Comparison of ENCODE assay signal across 20 mouse cellular contexts in the genomic region with DNA sequence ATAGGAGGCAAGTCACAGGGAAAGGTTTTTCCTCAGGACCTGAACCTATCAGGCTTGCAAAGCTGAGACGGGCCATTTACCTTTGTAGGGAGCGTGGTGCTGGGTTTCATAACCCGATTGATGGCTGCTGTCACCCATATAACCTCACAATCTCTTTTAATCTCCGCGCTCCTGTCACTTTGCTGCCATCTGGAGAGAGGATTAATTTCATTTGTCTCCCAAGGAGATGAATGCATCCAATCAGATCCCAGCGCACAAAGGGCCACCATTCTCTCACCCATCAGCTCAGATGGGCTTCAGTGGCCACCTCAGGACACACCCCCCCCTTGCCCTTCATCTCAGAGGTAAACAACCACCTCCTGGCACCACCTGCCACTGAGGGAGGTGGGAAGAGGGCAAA.
A peak's percentile ranks its signal among the peaks of the same experiment; 100 is the strongest.
DNase-seq lines count a peak whose midpoint lies in the region; ATAC-seq and TF ChIP-seq lines count a peak whose summit lies in the region.
"Had no signal": no experiment of that assay in that cellular context is flagged by ENCODE, and none has a peak within 500 bp of the region (broad histone marks: within the 10 kb centered on the region; RNA-seq: fewer than 3 reads in every experiment).

No protein-coding gene starts in this region.

- no peaks in the 10 kb centered on the region for H3K9me3 ChIP-seq in forebrain, embryonic 10.5 days
- no peaks in the 10 kb centered on the region for H3K9me3 ChIP-seq in forebrain, embryonic 11.5 days (ENCODE audit: control insufficient read depth, low read length)
- H3K9me3 ChIP-seq in hindbrain, embryonic 13.5 days: no peaks in the 10 kb centered on the region
- H3K9me3 ChIP-seq in hindbrain, embryonic 16.5 days (ENCODE audit: control insufficient read depth, low read length): no peaks in the 10 kb centered on the region
- H3K9me3 ChIP-seq in limb, embryonic 10.5 days (replicated peaks): no peaks in the 10 kb centered on the region
- no peaks in the 10 kb centered on the region for H3K9me3 ChIP-seq in forebrain, embryonic 13.5 days (replicated peaks)
- H3K9me3 ChIP-seq: forebrain, embryonic 12.5 days had no signal

- H3K36me3 ChIP-seq in forebrain, embryonic 10.5 days (replicated peaks): no peaks in the 10 kb centered on the region
- H3K36me3 ChIP-seq in forebrain, embryonic 11.5 days (ENCODE audit: control insufficient read depth, insufficient read depth, low read length): no peaks in the 10 kb centered on the region
- no peaks in the 10 kb centered on the region for H3K36me3 ChIP-seq in hindbrain, embryonic 13.5 days
- no peaks in the 10 kb centered on the region for H3K36me3 ChIP-seq in hindbrain, embryonic 16.5 days (ENCODE audit: control insufficient read depth, insufficient read depth, low read length)
- H3K36me3 ChIP-seq in limb, embryonic 10.5 days: no peaks in the 10 kb centered on the region
- H3K36me3 ChIP-seq in forebrain, embryonic 13.5 days (ENCODE audit: poor library complexity, severe bottlenecking): no peaks in the 10 kb centered on the region
- H3K36me3 ChIP-seq: forebrain, embryonic 12.5 days had no signal

- no peak overlapping the region for H3K9ac ChIP-seq in forebrain, embryonic 11.5 days (ENCODE audit: low read length)
- H3K9ac ChIP-seq in hindbrain, embryonic 13.5 days: no peak overlapping the region
- no peak overlapping the region for H3K9ac ChIP-seq in hindbrain, embryonic 16.5 days (ENCODE audit: low read depth, low read length)
- no peak overlapping the region for H3K9ac ChIP-seq in forebrain, embryonic 13.5 days
- H3K9ac ChIP-seq: forebrain, embryonic 12.5 days; forebrain, postnatal 0 days had no signal

- H3K4me3 ChIP-seq in forebrain, embryonic 10.5 days: no peak overlapping the region
- no peak overlapping the region for H3K4me3 ChIP-seq in forebrain, embryonic 11.5 days (ENCODE audit: low read depth, low read length)
- H3K4me3 ChIP-seq in hindbrain, embryonic 13.5 days: no peak overlapping the region
- H3K4me3 ChIP-seq in hindbrain, embryonic 16.5 days (ENCODE audit: low read length): no peak overlapping the region
- H3K4me3 ChIP-seq in limb, embryonic 10.5 days: no peak overlapping the region
- H3K4me3 ChIP-seq in forebrain, embryonic 13.5 days: no peak overlapping the region
- no peak overlapping the region for H3K4me3 ChIP-seq in layer of hippocampus, adult 2 months
- H3K4me3 ChIP-seq: forebrain, embryonic 12.5 days; gastrocnemius, adult 2 months had no signal

- H3K4me2 ChIP-seq in forebrain, embryonic 11.5 days (ENCODE audit: low read depth, low read length, severe bottlenecking): no peak overlapping the region
- no peak overlapping the region for H3K4me2 ChIP-seq in hindbrain, embryonic 13.5 days
- no peak overlapping the region for H3K4me2 ChIP-seq in hindbrain, embryonic 16.5 days (ENCODE audit: low read length)
- H3K4me2 ChIP-seq in forebrain, embryonic 13.5 days: no peak overlapping the region
- H3K4me2 ChIP-seq: forebrain, embryonic 12.5 days; heart, embryonic 11.5 days had no signal

- WGBS in forebrain, embryonic 10.5 days: 76% methylated on average over 6 of the region's 6 CpGs
- WGBS in forebrain, embryonic 11.5 days: 71% methylated on average over 6 of the region's 6 CpGs
- 39% methylated on average over 6 of the region's 6 CpGs for WGBS in hindbrain, embryonic 13.5 days
- WGBS in hindbrain, embryonic 16.5 days: 56% methylated on average over 6 of the region's 6 CpGs
- WGBS in limb, embryonic 10.5 days: 69% methylated on average over 6 of the region's 6 CpGs
- 60% methylated on average over 6 of the region's 6 CpGs for WGBS in forebrain, embryonic 13.5 days

- ATAC-seq in forebrain, embryonic 11.5 days (replicated peaks; ENCODE audit: low FRiP score): no peak
- ATAC-seq in hindbrain, embryonic 13.5 days (ENCODE audit: low FRiP score): no peak
- ATAC-seq in hindbrain, embryonic 16.5 days: no peak
- no peak for ATAC-seq in forebrain, embryonic 13.5 days
- ATAC-seq: activated CD4-positive, CD25-positive, alpha-beta regulatory T cell, adult 4 months; forebrain, postnatal 0 days had no signal

- peak overlapping the region; percentile 48; the same call in 1 of the 2 replicates for H3K27ac ChIP-seq in forebrain, embryonic 10.5 days
- H3K27ac ChIP-seq in forebrain, embryonic 11.5 days (ENCODE audit: low read depth, low read length): no peak overlapping the region
- H3K27ac ChIP-seq in hindbrain, embryonic 13.5 days: peak overlapping the region; percentile 31; the same call in 1 of the 2 replicates
- no peak overlapping the region for H3K27ac ChIP-seq in hindbrain, embryonic 16.5 days (ENCODE audit: low read depth, low read length)
- H3K27ac ChIP-seq in limb, embryonic 10.5 days: 0 out of 2 replicates have a peak overlapping the region, but pooled peaks have one; percentile 46
- no peak overlapping the region for H3K27ac ChIP-seq in forebrain, embryonic 13.5 days
- H3K27ac ChIP-seq in layer of hippocampus, adult 2 months: no peak overlapping the region
- H3K27ac ChIP-seq: forebrain, embryonic 12.5 days; gastrocnemius, adult 2 months had no signal

- no peak for DNase-seq in forebrain, embryonic 10.5 days (ENCODE audit: extremely low spot score, low spot score)
- no peak for DNase-seq in forebrain, embryonic 11.5 days (ENCODE audit: low spot score)
- no peak for DNase-seq in limb, embryonic 10.5 days (ENCODE audit: low spot score)
- DNase-seq in retina, postnatal 1 day: peak; percentile 79
- DNase-seq in layer of hippocampus, adult 2 months (ENCODE audit: low spot score in 2 of 2): no peak
- DNase-seq: adrenal gland, adult 8-10 months; adrenal gland, postnatal 25 days; cerebellum, adult 18-20 months; cerebellum, adult 9-10 months; cerebellum, postnatal 14 days; forebrain, postnatal 0 days; gastrocnemius, adult 2 months; gastrocnemius, postnatal 14 days; heart, adult 11 months had no signal

- H3K4me1 ChIP-seq in forebrain, embryonic 10.5 days: peaks cover 30% of the 10 kb centered on the region
- peaks cover 5% of the 10 kb centered on the region; the same call in 1 of the 2 replicates for H3K4me1 ChIP-seq in forebrain, embryonic 11.5 days (replicated peaks; ENCODE audit: control insufficient read depth, insufficient read depth, low read length)
- H3K4me1 ChIP-seq in hindbrain, embryonic 13.5 days (replicated peaks): peaks cover 11% of the 10 kb centered on the region
- H3K4me1 ChIP-seq in hindbrain, embryonic 16.5 days (ENCODE audit: control insufficient read depth, insufficient read depth, low read depth, low read length): no peaks in the 10 kb centered on the region
- peaks cover 14% of the 10 kb centered on the region; the same call in 1 of the 2 replicates for H3K4me1 ChIP-seq in limb, embryonic 10.5 days
- peaks cover 22% of the 10 kb centered on the region for H3K4me1 ChIP-seq in forebrain, embryonic 13.5 days

- H3K27me3 ChIP-seq in forebrain, embryonic 10.5 days (ENCODE audit: poor library complexity, severe bottlenecking): 0 out of 2 replicates have a peak, but pooled peaks cover 7% of the 10 kb centered on the region
- no peaks in the 10 kb centered on the region for H3K27me3 ChIP-seq in forebrain, embryonic 11.5 days (ENCODE audit: control insufficient read depth, insufficient read depth, low read length)
- no peaks in the 10 kb centered on the region for H3K27me3 ChIP-seq in hindbrain, embryonic 13.5 days
- H3K27me3 ChIP-seq in hindbrain, embryonic 16.5 days (replicated peaks; ENCODE audit: control insufficient read depth, insufficient read depth, low read length): no peaks in the 10 kb centered on the region
- no peaks in the 10 kb centered on the region for H3K27me3 ChIP-seq in limb, embryonic 10.5 days (ENCODE audit: low read depth, poor library complexity, severe bottlenecking)
- H3K27me3 ChIP-seq in forebrain, embryonic 13.5 days: no peaks in the 10 kb centered on the region
- H3K27me3 ChIP-seq: forebrain, embryonic 12.5 days had no signal

- TF ChIP-seq CTCF in layer of hippocampus, adult 2 months (conservative IDR thresholded peaks at IDR 0.05): no peak

Comparison
In these comparisons a context has a peak if more than half of its experiments do, and no peak if none do; other contexts are left out.
1. H3K27ac ChIP-seq: peak in forebrain, embryonic 10.5 days (single experiment), hindbrain, embryonic 13.5 days (single experiment) and limb, embryonic 10.5 days (single experiment); none in forebrain, embryonic 11.5 days (single experiment), hindbrain, embryonic 16.5 days (single experiment), forebrain, embryonic 13.5 days (single experiment) and layer of hippocampus, adult 2 months (single experiment).